Mouse (Mus musculus): ENCODE results near the gene Dmgdh. TPM values are rescaled to one million over a fixed set of nuclear protein-coding genes. Genes with fewer than 3 reads are reported as not detected.

The Dmgdh gene
- 45.2 and 54.6 TPM in 2 replicates for polyA plus RNA-seq (2012; rRNA removed)

GRCm38 (mm10) chr13:93674131-93674561 lies at the start of gene Dmgdh, which contains the start of gene Bhmt2:
Gene Dmgdh, plus strand, starts transcription at chr13:93674433.
Gene Bhmt2, minus strand, starts transcription at chr13:93674302.

GRCm38 (mm10) chr13:93637282-93638245 lies 36.7 kb upstream of the Dmgdh start, which contains the start of gene Bhmt:
Gene Bhmt, minus strand, starts transcription at chr13:93637961.

GRCm38 (mm10) chr13:93771588-93772278 lies 97.5 kb downstream of the Dmgdh start, which contains the start of gene Arsb:
Gene Arsb, plus strand, starts transcription at chr13:93771630.

Other genes starting within 250 kb of the Dmgdh start
- gene Jmy, start 174.6 kb upstream of the Dmgdh start, polyA plus RNA-seq (2012; rRNA removed) = 2.5 and 3.0 TPM in 2 replicates
- gene Bhmt, start 36.5 kb upstream of the Dmgdh start, polyA plus RNA-seq (2012; rRNA removed) = 110 and 214 TPM in 2 replicates
- 82.4 and 96.4 TPM in 2 replicates for gene Bhmt2, start 131 bp upstream of the Dmgdh start, polyA plus RNA-seq (2012; rRNA removed)
- gene Arsb, start 97.2 kb downstream of the Dmgdh start, polyA plus RNA-seq (2012; rRNA removed) = 7.5 and 8.9 TPM in 2 replicates